Mouse (Mus musculus): Measurements from ENCODE around the gene Sdk2. TPM values are rescaled to one million over a fixed set of nuclear protein-coding genes. Genes with fewer than 3 reads are reported as not detected.

Gene Sdk2
- total and polyA plus RNA-seq, 3 experiments: 0.13 TPM; not detected in 2

- Histone ChIP-seq H3K4me3 (ENCODE audit: control insufficient read depth in 1 of 2, insufficient read depth in 1 of 2, low read depth in 2 of 2, low read length in 2 of 2) (no peak overlapping the region), H3K9ac (ENCODE audit: control insufficient read depth, low read depth, low read length, poor library complexity, severe bottlenecking) (no peak overlapping the region), H3K9me3 (replicated peaks; ENCODE audit: insufficient read depth, low read length) (no peaks in the 10 kb centered on the region), H3K79me2 (ENCODE audit: control insufficient read depth, insufficient read depth, low read length, poor library complexity) (no peaks in the 10 kb centered on the region), H3K27ac (ENCODE audit: control insufficient read depth, low read depth, low read length) (no peak overlapping the region), H3K36me3 (ENCODE audit: control insufficient read depth in 1 of 2, insufficient read depth in 2 of 2, low read length in 2 of 2) (peaks cover 0 to 27% of the 10 kb centered on the region in 2 experiments; a peak in 2 of 4 replicates), H3K27me3 (ENCODE audit: control insufficient read depth in 1 of 2, insufficient read depth in 2 of 2, low read length in 2 of 2) (no peaks in the 10 kb centered on the region), H3K4me1 (ENCODE audit: control insufficient read depth in 1 of 2, insufficient read depth in 2 of 2, low read length in 2 of 2) (peaks cover 12 to 53% of the 10 kb centered on the region in 2 experiments)
- peak; percentile 85 for DNase-seq (ENCODE audit: low read depth, low spot score)
- TF ChIP-seq ZKSCAN1 (IDR thresholded peaks at IDR 0.05; ENCODE audit: low read depth, low read length) (peak; percentile 59; the same call in 1 of the 2 replicates), MAZ (IDR thresholded peaks at IDR 0.05; ENCODE audit: low read depth, low read length) (0 out of 2 replicates have a peak, but pooled peaks have one; percentile 13), NRF1 (IDR thresholded peaks at IDR 0.05; ENCODE audit: insufficient read depth, low read depth, low read length, poor library complexity, severe bottlenecking) (no peak), TCF12 (IDR thresholded peaks at IDR 0.05; ENCODE audit: low read depth, low read length) (no peak), ZMIZ1 (IDR thresholded peaks at IDR 0.05; ENCODE audit: low read depth, low read length) (no peak), EP300 (IDR thresholded peaks at IDR 0.05; ENCODE audit: low read depth in 1 of 2, low read length in 2 of 2) (no peak), TAL1 (IDR thresholded peaks at IDR 0.05; ENCODE audit: low read length) (no peak), USF2 (IDR thresholded peaks at IDR 0.05; ENCODE audit: borderline replicate concordance in 1 of 2, insufficient read depth in 1 of 2, low read depth in 1 of 2, low read length in 2 of 2) (no peak), CHD2 (IDR thresholded peaks at IDR 0.05; ENCODE audit: low read length) (peak; percentile 95), POLR2AphosphoS5 (IDR thresholded peaks at IDR 0.05; ENCODE audit: borderline replicate concordance, low read depth, low read length) (no peak), CTCF (IDR thresholded peaks at IDR 0.05 in 2 of 3, conservative IDR thresholded peaks at IDR 0.05 in 1 of 3; ENCODE audit: control insufficient read depth in 1 of 3, insufficient read depth in 1 of 3, low read depth in 2 of 3, low read length in 3 of 3, poor library complexity in 1 of 3, severe bottlenecking in 1 of 3) (no peak), SMC3 (IDR thresholded peaks at IDR 0.05; ENCODE audit: low read depth, low read length) (0 out of 2 replicates have a peak, but pooled peaks have one; percentile 4), JUND (IDR thresholded peaks at IDR 0.05; ENCODE audit: low read depth, low read length) (no peak)
Measured at GRCm38 (mm10) chr11:113803321-113803941, 263.4 kb downstream of the Sdk2 start.

- Histone ChIP-seq H3K4me1 (ENCODE audit: control insufficient read depth in 1 of 2, insufficient read depth in 2 of 2, low read length in 2 of 2) (peaks cover 21 to 63% of the 10 kb centered on the region in 2 experiments), H3K9me3 (replicated peaks; ENCODE audit: insufficient read depth, low read length) (no peaks in the 10 kb centered on the region), H3K79me2 (ENCODE audit: control insufficient read depth, insufficient read depth, low read length, poor library complexity) (no peaks in the 10 kb centered on the region), H3K4me3 (ENCODE audit: control insufficient read depth in 1 of 2, insufficient read depth in 1 of 2, low read depth in 2 of 2, low read length in 2 of 2) (no peak overlapping the region), H3K9ac (ENCODE audit: control insufficient read depth, low read depth, low read length, poor library complexity, severe bottlenecking) (no peak overlapping the region), H3K27me3 (ENCODE audit: control insufficient read depth in 1 of 2, insufficient read depth in 2 of 2, low read length in 2 of 2) (no peaks in the 10 kb centered on the region), H3K27ac (ENCODE audit: control insufficient read depth, low read depth, low read length) (no peak overlapping the region), H3K36me3 (ENCODE audit: control insufficient read depth in 1 of 2, insufficient read depth in 2 of 2, low read length in 2 of 2) (peaks cover 0 to 36% of the 10 kb centered on the region in 2 experiments; a peak in 2 of 4 replicates)
- TF ChIP-seq RCOR1 (IDR thresholded peaks at IDR 0.05; ENCODE audit: low read depth, low read length): no peak
- TF ChIP-seq POLR2A (IDR thresholded peaks at IDR 0.05; ENCODE audit: control insufficient read depth in 1 of 2, insufficient read depth in 1 of 2, low read depth in 1 of 2, low read length in 2 of 2, poor library complexity in 1 of 2): no peak
- TF ChIP-seq ZMIZ1 (IDR thresholded peaks at IDR 0.05; ENCODE audit: low read depth, low read length): no peak
- TF ChIP-seq MAFK (IDR thresholded peaks at IDR 0.05; ENCODE audit: borderline replicate concordance, low read depth, low read length): no peak
- TF ChIP-seq MAX (IDR thresholded peaks at IDR 0.05; ENCODE audit: low read length): no peak
- no peak for TF ChIP-seq USF2 (IDR thresholded peaks at IDR 0.05; ENCODE audit: borderline replicate concordance in 1 of 2, insufficient read depth in 1 of 2, low read depth in 1 of 2, low read length in 2 of 2)
- no peak for TF ChIP-seq EP300 (IDR thresholded peaks at IDR 0.05; ENCODE audit: low read depth in 1 of 2, low read length in 2 of 2)
- no peak for TF ChIP-seq MXI1 (IDR thresholded peaks at IDR 0.05; ENCODE audit: low read depth, low read length)
- no peak for DNase-seq (ENCODE audit: low read depth, low spot score)
Measured at GRCm38 (mm10) chr11:113802456-113802855, 264.4 kb downstream of the Sdk2 start.
